Mouse (Mus musculus): ENCODE data around the gene Fgfr1op2. TPM values are rescaled to one million over a fixed set of nuclear protein-coding genes. Genes with fewer than 3 reads are reported as not detected.

The Fgfr1op2 gene
- total RNA-seq (2021): 10 to 100 TPM; 53.6 to 61.2 TPM
- long read RNA-seq, experiment 1, transcript Fgfr1op2-204 (7 exons, 2,880 nt): major isoform, 78 of 174 reads
- long read RNA-seq, experiment 1, transcript Fgfr1op2-203 (6 exons, 2,766 nt): major isoform, 78 of 174 reads
- long read RNA-seq, experiment 1, transcript Fgfr1op2-202 (5 exons, 918 nt): minor isoform, 5 of 174 reads
- long read RNA-seq, experiment 1, partial matches to known transcripts: 5 of 174 reads
- long read RNA-seq, experiment 1, other reads (novel, unspliced or antisense): 8 of 174 reads
- long read RNA-seq, experiment 2, transcript Fgfr1op2-202 (5 exons, 918 nt): minor isoform, 5 of 130 reads
- long read RNA-seq, experiment 2, transcript Fgfr1op2-204 (7 exons, 2,880 nt): major isoform, 65 of 130 reads
- long read RNA-seq, experiment 2, transcript Fgfr1op2-203 (6 exons, 2,766 nt): minor isoform, 47 of 130 reads
- long read RNA-seq, experiment 2, partial matches to known transcripts: 3 of 130 reads
- long read RNA-seq, experiment 2, other reads (novel, unspliced or antisense): 10 of 130 reads

GRCm38 (mm10) chr6:146576903-146577302, at the start of gene Fgfr1op2:
Gene Fgfr1op2, plus strand, starts transcription at chr6:146577203.
- H3K27ac ChIP-seq: peak within 1 kb of the TSS; percentile 99
- intact Hi-C loops (cut with DNase I): loop anchor here (5.0 kb wide), 2 partner anchors 55 to 75 kb away; partner anchors contain the start of gene Itpr2
- no peak for DNase-seq
- H3K4me3 ChIP-seq: peak within 1 kb of the TSS; percentile 97
- no peak for TF ChIP-seq CTCF (IDR thresholded peaks at IDR 0.05)

DNA sequence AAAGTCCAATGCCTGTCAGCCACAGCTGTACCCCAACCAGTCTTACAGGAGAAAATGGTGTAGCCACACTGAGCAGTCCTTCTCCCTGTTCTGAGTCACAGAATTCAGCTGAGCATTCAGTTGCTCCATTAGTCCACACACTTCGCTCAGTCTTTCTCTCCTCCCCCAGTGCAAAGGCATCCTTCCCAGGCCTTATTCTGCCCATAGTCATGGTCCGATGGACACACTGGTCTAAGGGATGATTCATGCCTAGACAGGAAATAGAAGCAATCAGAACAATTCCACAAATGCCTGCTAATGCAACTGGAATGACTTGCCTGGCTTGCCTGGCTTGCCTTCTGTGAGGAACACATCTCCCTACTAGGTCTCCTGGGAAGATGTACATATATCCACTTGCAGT, 49.5 kb upstream of the Fgfr1op2 start:
- DNase-seq: no peak
- TF ChIP-seq CTCF (IDR thresholded peaks at IDR 0.05): no peak
- no peak overlapping the region for H3K27ac ChIP-seq
- intact Hi-C loops (cut with DNase I): no loop called here
- no peak overlapping the region for H3K4me3 ChIP-seq

DNA sequence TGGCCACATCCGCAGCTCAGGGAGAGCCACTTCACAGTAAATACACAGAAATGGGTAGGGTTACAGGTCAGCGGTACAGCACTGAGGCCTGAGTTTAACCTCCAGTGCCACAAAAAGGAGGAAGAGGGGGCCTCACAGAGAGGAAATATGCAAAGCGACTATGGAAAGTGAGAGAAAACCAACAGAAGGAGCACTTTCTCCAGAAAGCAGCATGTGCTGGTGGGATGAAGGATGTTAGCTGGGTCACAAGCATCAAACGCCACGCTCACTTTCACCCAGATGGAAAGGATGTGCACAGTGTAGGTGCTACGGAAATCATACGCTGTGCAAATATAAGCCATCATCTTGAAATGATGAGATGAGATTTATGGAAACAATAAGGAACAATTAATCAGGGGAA, 46.6 kb upstream of the Fgfr1op2 start:
- intact Hi-C loops (cut with DNase I): no loop called here
- TF ChIP-seq CTCF (IDR thresholded peaks at IDR 0.05): no peak
- Histone ChIP-seq H3K4me3 (no peak overlapping the region), H3K27ac (no peak overlapping the region)
- no peak for DNase-seq

GRCm38 (mm10) chr6:146530769-146531168, 46.2 kb upstream of the Fgfr1op2 start:
- Histone ChIP-seq H3K4me3 (no peak overlapping the region), H3K27ac (no peak overlapping the region)
- DNase-seq: no peak
- TF ChIP-seq CTCF (IDR thresholded peaks at IDR 0.05): no peak
- intact Hi-C loops (cut with DNase I): no loop called here

DNA sequence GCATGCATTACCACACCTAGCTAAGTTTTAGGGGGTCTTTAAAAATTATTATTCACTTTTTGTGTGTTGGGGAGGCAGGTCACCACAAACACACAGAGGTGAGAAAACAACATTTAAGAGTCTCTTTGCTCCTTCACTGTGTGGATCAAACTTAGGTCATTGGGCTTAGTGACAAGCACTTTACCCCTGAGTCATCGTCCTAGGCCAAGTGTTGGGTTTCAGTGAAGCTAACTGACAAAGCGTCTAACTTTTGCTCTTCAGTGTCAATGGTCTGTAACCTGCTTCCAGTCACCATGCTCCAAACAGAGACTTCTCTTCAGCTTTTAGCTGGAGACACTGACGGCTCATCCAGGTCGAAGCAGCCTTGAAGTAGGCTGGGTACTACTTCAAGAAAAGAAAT, 43.9 kb upstream of the Fgfr1op2 start:
- intact Hi-C loops (cut with DNase I): no loop called here
- no peak for TF ChIP-seq CTCF (IDR thresholded peaks at IDR 0.05)

GRCm38 (mm10) chr6:146535501-146535900, 41.5 kb upstream of the Fgfr1op2 start:
- no peak overlapping the region for H3K27ac ChIP-seq
- no peak for DNase-seq
- intact Hi-C loops (cut with DNase I): no loop called here
- no peak overlapping the region for H3K4me3 ChIP-seq
- no peak for TF ChIP-seq CTCF (IDR thresholded peaks at IDR 0.05)

More for the DNA sequence above, 43.9 kb upstream of the Fgfr1op2 start:
- Histone ChIP-seq H3K4me3 (no peak overlapping the region), H3K27ac (no peak overlapping the region)
- DNase-seq: no peak

GRCm38 (mm10) chr6:146537111-146537510, 39.9 kb upstream of the Fgfr1op2 start:
- no peak for TF ChIP-seq CTCF (IDR thresholded peaks at IDR 0.05)
- DNase-seq: no peak
- intact Hi-C loops (cut with DNase I): no loop called here
- H3K27ac ChIP-seq: no peak overlapping the region
- H3K4me3 ChIP-seq: no peak overlapping the region

DNA sequence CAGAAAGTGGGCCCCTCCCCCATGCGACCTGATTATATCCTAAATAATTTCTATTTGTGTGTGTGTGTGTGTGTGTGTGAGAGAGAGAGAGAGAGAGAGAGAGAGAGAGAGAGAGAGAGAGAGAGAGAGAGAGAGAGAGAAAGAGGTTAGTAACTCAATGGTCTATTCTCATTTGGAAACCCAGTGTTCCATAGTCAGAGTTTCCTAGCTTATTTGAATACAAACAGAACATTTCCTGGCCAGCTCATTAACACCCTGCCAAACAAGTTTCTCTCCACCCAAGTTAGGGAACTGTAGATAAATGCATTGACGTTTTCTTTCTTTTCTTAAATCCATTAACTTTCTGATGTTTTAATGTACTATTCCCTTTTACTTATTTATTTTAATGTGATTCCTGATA, 38.9 kb upstream of the Fgfr1op2 start:
- no peak overlapping the region for H3K4me3 ChIP-seq
- intact Hi-C loops (cut with DNase I): no loop called here
- TF ChIP-seq CTCF (IDR thresholded peaks at IDR 0.05): no peak
- no peak overlapping the region for H3K27ac ChIP-seq
- no peak for DNase-seq

GRCm38 (mm10) chr6:146538661-146539060, 38.3 kb upstream of the Fgfr1op2 start:
- intact Hi-C loops (cut with DNase I): no loop called here
- no peak for DNase-seq
- Histone ChIP-seq H3K27ac (no peak overlapping the region), H3K4me3 (no peak overlapping the region)
- no peak for TF ChIP-seq CTCF (IDR thresholded peaks at IDR 0.05)

GRCm38 (mm10) chr6:146540386-146540785, 36.6 kb upstream of the Fgfr1op2 start:
- DNase-seq: no peak
- Histone ChIP-seq H3K27ac (no peak overlapping the region), H3K4me3 (no peak overlapping the region)
- intact Hi-C loops (cut with DNase I): no loop called here
- no peak for TF ChIP-seq CTCF (IDR thresholded peaks at IDR 0.05)

DNA sequence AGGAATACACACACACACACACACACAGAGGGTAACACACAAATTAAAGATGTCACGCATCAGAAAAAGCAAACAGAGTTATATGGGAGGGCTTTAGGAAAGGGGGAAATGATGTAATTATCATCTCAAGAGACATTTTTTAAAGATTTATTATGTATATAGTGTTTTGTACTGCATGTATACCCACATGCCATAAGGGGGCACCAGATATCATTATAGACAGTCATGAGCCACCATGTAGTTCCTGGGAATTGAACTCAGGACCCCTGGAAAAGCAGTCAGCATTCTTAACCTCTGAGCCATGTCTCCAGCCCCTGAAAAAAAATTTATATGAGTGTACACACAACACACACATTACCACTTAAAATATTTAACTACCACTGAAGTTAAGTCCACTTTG, 32.4 kb upstream of the Fgfr1op2 start:
- no peak for TF ChIP-seq CTCF (IDR thresholded peaks at IDR 0.05)
- DNase-seq: no peak
- H3K4me3 ChIP-seq: no peak overlapping the region
- intact Hi-C loops (cut with DNase I): no loop called here
- no peak overlapping the region for H3K27ac ChIP-seq

DNA sequence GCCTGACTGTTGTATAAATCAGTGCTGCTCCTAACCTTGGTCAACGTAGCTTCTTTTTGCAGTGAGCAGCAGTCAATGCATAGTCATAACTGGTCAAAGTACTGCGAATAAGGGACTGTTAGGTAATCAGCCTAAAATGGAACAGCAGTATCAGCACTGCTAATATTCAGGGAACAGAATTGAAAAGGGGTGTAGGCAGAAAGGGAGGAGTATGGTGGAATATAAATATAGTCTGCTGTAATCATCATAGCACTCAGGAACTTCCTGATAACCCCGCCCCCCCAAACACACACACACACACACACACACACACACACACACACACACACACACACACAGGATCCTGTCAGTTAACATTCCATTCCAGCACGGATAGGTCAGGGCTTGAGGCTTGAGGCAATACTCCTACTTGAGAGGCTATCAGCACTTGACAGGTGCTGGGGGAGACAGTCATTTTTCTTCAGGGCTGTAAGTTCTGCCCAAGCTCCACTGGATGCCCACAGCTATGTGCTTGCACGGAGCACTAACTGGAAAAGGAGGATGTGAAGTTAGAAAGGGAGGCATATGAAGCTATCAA, 31.6 kb upstream of the Fgfr1op2 start:
- H3K27ac ChIP-seq: no peak overlapping the region
- no peak for TF ChIP-seq CTCF (IDR thresholded peaks at IDR 0.05)
- H3K4me3 ChIP-seq: no peak overlapping the region
- no peak for DNase-seq
- intact Hi-C loops (cut with DNase I): no loop called here

DNA sequence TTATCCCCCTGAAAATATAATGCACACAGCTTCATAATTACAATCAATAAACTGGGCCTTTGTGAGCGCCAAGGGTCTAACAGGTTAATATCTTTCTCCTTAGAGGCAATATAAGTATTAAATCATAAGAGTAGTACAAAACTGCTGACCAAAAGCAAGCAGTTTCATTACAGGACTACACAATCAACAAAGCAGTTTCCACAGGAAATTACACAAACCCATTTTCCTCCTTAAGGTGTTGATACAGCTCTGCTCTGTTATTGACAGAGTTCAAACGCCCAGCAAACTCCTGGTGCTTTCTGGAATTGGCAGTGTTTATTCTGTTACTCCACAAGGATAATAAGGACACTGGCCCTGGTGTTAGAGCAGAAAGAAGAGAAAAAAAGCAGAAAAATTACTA, 26.6 kb upstream of the Fgfr1op2 start:
- H3K27ac ChIP-seq: no peak overlapping the region
- H3K4me3 ChIP-seq: no peak overlapping the region
- intact Hi-C loops (cut with DNase I): loop anchor here (5.0 kb wide), 1 partner anchor 42 kb away; no protein-coding TSS in a partner anchor
- TF ChIP-seq CTCF (IDR thresholded peaks at IDR 0.05): no peak
- no peak for DNase-seq

Measured in gastrocnemius, adult 2 months (tissue).